Mouse (Mus musculus) kidney, adult 2 months (tissue): Measurements from ENCODE around the gene Rhot1.

Source experiments
- CTCF ChIP-seq: fragments of 200-500 bp; conservative IDR thresholded peaks from 2 replicates; pipeline ENCODE4 v1.5.1; 2011; ENCODE audit warnings: low read depth, mild to moderate bottlenecking, control low read depth, low read length, moderate library complexity, mixed read lengths; ENCODE audit not compliant: insufficient read depth, insufficient read length
- POLR2A ChIP-seq: fragments of 200-500 bp; IDR thresholded peaks from one replicate; pipeline ENCODE4 v1.6.1; 2011; ENCODE audit warnings: low read depth, low read length, control low read depth

- TF ChIP-seq CTCF, result no peak
- no peak for TF ChIP-seq POLR2A
These were observed 55.3 kb downstream of the Rhot1 start for GRCm38 (mm10) chr11:80264137-80264536.
